Mouse (Mus musculus): Measurements from ENCODE around the gene Col9a3.

Gene Col9a3

DNA sequence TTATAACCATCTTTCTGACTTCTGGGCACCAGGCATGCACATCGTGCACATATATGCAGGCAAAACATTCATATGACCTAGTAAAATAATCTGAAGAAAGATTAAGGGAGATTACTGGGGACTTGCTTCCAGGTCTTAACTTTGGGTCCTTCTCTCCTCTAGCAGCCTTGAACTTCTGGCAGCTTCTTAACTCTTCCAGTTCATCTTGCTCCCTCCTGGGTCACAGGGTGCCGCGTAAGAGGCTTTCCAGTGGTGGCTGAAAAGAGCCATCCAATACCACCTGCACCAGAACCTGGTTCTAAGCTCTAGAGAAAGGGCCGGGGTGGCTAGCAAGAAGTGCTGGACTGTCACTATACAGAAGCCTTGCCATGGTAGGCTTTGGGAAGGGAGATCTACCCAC lies at the start of gene Col9a3:
TSS of gene Col9a3 (plus strand) at position 301 of the 400 bp plus-strand sequence.
- DNase-seq, result no peak

DNA sequence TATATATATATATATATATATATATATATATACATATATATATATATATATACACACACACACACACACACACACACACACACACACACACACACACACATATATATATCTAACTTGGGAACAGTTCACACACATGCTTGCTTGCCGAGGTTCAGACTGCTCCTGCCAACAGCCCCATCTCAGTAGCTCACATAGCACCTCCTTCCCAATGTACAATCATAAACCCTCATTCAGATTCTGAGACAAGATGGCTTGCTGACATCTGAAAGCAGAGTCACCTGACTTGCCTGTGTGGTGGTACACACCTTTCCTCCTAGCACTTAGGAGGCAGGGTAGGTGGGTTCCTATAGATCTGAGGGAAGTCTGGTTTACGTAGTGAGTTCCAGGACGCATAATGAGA lies 45.2 kb upstream of the Col9a3 start:
- no peak for DNase-seq

DNA sequence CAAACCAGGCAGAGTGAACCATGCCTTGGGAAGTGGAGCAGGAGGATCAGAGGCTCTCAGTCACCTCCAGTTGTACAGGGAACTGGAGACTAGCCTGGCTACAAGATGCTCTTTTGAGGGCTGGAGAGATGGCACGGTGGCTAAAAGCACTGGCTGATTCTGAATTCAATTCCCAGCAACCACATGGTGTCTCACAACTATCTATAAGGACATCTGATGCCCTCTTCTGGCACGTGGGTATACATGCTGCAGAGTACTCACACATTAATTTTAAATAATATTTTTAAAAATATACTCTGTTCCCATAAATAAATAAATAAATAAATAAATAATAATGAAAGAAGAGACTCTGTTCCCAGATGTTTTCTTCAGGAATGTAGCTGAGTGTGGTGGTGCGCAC lies 42.4 kb upstream of the Col9a3 start:
- no peak for DNase-seq

DNA sequence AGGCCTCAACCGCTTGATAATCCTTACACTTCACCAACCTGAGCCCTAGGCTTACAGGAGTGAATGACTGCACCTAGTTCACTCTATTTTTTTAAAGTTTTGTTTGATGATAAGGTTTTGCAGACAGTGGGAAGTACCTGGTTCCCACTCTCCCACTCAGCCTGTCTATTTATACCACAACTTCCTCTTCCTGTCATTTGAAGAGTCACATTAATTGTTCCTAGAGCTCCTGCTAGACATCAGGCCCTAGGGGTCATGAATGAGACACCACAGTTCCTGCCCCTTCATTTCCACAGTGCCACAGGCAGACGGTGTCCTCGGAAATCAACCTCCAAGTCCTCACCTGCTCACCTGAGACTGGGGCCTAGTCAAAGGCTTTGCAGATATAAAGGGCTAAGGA lies 41.1 kb upstream of the Col9a3 start:
- no peak for DNase-seq

DNA sequence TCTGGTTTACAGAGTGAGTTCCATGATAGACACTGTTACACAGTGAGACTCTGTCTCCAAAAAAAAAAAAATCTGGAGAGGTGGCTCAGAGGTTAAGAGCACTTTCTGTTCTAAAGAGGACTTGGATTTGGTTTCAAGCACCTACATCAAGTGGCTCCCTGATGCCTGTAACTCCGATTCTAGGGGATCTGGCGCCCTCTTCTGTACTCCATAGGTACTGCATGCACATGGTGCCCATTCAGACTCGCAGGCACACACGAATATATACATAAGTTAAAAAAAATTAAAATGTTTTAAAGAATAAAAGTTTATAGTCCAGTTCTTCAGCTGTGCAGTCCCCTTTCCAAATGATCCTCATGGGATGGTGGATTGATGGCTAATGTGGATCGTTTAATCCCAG lies 37.3 kb upstream of the Col9a3 start:
- DNase-seq, result no peak

GRCm38 (mm10) chr2:180562146-180562545 lies 35.4 kb upstream of the Col9a3 start:
- DNase-seq, result no peak

DNA sequence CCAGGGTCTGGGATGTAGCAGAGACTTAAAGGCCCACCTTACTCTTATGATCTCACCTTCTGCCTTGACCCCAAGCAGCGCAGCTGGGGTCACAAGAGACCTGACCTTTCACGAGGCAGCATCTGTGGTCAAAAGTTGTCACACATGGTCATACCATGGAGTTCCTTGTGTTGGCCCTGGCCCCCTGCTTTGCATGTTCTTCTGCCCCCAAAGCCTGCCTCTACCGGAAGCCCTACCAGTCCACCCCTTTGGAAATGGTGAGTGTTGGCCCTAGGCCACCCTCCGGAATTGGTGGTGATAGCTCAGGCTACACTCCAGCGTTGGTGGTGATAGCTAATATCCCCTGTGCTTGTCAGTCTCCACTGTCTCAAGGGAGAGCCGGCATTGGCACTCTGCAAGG lies 34.3 kb upstream of the Col9a3 start:
- DNase-seq, result no peak

DNA sequence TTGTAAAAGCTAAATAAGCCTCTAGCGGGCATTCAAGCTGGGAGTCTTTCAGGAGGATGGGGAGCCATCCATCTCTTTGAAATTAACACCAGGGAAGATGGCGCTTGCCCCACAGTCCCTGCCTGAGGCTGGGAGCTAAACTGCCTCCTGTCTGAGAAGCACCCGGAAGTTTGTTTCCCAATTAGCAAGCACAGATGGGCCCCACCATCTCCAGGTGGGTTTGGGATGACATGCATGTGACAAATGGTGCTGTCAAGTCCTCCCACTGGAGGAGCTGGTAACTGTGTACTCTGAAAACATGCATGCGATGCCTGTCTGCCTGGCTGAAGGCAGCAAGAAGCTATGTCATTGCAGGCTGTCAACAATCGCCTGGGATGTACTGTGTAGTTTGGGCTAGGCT lies 33.7 kb upstream of the Col9a3 start:
- DNase-seq, result no peak

- peak; percentile 73 for DNase-seq
Measured at GRCm38 (mm10) chr2:180566240-180566913, 31.2 kb upstream of the Col9a3 start.

DNA sequence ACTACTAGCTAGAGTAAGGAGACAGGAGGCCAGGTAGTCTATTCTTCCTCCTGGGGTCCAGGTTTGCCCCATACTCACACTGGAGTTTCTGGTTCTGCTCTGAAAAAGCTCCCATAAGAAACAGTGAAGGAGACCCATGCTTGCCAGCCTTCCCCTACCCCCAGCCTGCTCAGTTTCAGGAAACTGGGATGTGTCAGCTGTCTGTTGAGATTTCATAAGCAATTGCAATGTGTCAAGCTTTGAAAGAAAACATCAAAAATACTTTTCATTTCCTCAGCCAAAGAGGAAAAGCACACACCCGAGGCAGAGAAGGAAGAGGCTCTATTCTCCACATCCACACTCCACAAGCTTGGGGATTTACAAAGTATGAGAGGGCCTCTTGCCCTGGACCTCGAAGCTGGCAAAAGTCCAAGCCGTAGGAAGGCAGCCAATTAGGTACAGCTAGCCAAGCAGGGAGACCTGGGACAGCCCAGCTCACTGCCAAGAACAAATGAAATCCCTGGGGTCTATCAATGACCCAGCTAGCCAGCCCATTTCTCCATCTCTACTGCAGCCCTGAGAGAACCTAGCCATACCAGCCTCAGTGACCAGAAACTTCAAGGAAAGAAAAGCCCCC lies 28.5 kb upstream of the Col9a3 start:
- DNase-seq, result peak; percentile 72

GRCm38 (mm10) chr2:180576482-180576881 lies 21.1 kb upstream of the Col9a3 start:
- no peak for DNase-seq

DNA sequence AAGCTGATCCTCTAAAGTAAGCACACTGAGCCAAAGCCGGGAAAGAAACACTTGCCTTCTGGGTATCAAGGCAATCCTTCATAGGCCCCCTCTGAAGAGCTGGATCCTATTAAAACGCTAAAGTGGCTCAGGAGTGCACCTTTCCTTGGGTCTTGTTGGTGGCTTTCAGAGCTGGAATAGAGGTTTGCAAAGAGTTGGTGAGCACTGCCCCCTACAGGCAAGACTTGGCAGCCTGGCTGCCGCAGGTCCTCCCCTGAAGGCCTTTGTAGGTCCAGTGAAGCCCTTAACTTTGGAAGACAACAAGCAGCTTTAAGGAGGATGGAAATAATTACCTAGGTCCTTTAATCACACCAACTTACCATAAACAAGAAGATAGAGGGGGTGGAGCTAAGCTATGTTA lies 18.9 kb upstream of the Col9a3 start:
- peak; percentile 81 for DNase-seq

GRCm38 (mm10) chr2:180581002-180581401 lies 16.6 kb upstream of the Col9a3 start, which contains the start of gene Mrgbp:
Gene Mrgbp, plus strand, starts transcription at chr2:180581304.
- DNase-seq, result peak; percentile 62

DNA sequence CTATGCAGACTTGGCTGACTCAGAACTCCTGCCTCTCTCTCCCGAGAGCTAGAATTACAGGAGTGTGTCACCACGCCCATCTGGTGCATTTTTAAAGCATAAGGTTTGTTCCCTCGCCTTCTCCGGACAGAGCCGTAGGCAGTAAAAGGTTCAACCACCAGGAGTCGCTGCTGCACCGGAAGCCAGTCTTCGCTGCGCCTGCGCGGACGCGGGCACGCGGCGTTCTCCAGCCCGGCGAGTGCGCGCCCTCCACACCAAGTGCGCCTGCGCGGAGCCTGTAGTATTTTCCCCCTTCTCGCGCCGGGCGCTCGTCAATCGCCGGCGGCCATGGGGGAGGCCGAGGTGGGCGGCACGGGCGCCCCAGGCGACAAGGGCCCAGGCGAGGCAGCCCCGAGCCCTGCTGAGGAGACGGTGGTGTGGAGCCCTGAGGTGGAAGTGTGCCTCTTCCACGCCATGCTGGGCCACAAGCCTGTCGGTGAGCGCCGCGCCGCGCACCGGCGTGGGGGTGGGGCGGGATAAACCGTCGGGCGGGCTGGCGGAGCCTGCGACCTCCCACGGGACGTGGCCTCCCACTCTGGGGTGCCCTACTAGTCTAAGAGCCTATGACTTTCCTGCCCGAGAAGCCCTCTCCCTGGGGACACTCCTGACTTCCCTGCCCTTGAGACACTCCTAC lies 15.0 kb upstream of the Col9a3 start:
- peak; percentile 97 for DNase-seq

DNA sequence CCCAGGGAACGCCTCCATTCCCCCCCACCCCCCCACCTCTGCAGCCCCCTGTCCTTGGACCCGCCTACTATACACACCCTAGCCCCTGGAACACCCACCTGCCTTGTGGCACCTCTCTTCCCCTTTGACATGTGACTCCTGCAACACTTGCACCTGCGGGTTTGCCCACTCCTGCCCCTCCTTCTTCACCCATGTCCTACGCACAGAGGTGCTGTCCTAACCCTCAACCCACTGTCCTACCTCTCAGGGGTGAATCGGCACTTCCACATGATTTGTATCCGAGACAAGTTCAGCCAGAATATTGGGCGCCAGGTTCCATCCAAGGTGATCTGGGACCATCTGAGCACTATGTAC lies 14.5 kb upstream of the Col9a3 start:
- no peak for DNase-seq

GRCm38 (mm10) chr2:180588736-180589122 lies 8.9 kb upstream of the Col9a3 start:
- DNase-seq, result no peak

DNA sequence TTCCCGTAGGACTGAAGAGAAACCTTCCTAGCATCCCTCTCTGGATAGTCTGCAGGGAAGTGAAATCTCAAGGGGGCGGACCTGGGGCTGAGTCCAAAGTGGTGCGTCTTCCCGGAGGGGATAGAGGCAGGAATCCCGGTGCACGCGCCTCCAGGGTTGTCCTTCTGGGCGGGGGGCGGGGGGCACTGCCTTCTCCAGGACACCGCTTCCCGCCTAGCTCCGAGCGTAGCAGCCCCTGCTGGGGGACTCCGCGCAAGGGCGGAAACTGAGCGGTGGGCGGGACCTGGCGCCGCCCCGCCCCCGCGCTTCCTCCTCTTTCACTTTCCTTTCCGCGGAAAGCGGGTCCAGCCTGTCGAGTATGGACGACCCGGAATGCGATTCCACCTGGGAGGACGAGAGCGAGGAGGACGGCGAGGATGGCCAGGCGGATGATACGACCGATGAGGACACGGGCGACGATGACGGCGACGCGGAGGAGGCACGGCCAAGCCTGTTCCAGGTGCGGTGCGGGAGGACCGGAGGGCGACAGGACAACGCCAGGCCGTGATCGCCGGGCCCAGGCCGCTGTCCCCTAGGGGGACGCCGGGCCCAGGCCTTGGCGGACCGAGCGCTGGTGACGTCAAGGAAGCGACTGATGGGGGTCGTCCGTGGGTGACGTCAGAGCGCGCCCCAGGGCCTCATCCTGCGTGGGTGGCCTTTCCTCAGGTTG lies 8.3 kb upstream of the Col9a3 start, which contains the start of gene Ogfr:
TSS of gene Ogfr (plus strand) at position 123 of the 709 bp plus-strand sequence.
- peak; percentile 84 for DNase-seq

DNA sequence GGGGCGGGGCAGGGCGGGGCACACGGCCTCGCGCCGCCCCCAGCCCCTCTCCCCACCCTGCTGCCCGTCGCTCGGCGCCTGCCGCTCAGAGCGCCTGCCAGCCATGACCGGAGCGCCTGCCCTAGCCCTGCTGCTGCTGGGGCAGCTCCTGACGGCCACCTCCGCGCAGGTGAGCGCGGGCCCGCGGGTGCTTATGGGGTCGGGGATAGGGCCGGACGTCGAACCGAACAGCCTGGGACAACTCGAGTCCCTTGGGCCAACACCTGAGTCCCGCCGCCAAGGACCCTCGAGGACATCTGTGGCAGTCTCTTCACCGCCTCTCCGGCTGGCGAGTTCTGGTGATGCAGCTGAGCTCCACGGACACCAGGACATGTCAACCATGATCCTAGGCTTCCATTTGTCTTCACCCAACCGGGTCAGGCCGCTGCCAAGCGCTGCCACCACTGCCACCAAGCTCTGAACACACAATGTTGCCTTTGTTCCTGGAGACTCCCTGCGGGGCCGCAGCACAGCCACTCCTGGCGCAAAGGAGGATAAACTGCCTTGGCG lies 641 bp downstream of the Col9a3 start:
- no peak for DNase-seq

- DNase-seq, result no peak
Measured at GRCm38 (mm10) chr2:180600569-180601021, 3.0 kb downstream of the Col9a3 start.

DNA sequence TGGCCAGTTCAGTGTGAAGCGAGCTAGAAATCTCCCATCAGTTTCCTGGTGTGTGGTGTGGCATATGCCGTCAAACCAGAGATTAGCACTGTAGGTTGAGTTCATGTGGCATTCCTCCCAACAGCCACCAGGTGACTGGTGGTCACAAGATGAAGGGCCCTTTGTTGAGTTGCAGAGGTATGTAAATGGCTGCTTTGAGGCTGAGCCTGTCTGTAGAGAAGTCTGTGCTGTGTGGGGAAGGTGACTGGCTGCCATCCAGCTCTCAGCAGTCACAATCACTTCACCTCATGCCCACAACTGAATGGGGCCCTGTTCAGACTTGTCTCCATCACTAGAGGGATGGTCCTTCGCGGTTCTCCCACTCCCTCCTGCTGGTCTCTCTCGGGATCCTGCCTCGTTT lies 7.2 kb downstream of the Col9a3 start:
- no peak for DNase-seq

GRCm38 (mm10) chr2:180610283-180610682 lies 12.7 kb downstream of the Col9a3 start:
- no peak for DNase-seq

DNA sequence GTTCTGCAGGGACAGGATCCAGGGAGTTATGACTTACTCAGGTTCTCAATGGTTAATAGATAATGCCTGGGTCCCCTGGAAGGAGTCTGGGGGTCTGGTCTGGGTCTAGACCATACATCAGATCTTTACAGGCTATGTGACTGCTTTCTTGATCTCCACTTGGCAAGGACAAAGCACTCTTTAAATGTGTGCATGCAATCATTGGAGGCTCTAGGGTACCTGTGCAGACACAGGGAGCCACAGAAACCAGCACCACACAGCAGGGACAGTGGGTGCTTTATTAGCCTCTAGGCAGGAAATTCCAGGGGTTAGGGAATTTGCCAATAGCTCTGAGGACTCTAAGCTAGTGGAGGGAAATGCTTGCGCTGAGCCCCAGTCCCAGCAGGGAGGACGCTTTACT lies 14.3 kb downstream of the Col9a3 start:
- no peak for DNase-seq

All from lung, postnatal 36 days (tissue).